Mouse (Mus musculus) layer of hippocampus, postnatal 25 days (tissue): ENCODE data around the gene Spr. TPM values are rescaled to one million over a fixed set of nuclear protein-coding genes. Genes with fewer than 3 reads are reported as not detected.
"Not testable (repeated sequence)": the region's sequence is repeated elsewhere in the genome, so short reads cannot be mapped to it uniquely, and the experiment has no call there.

ENCODE experiments used
- DNase-seq, 2 experiments: peaks; one replicate each; pipeline ENCODE4 v3.0.0; 2022; ENCODE audit warnings: mixed read lengths in 2 of 2, low spot score in 1 of 2; ENCODE audit errors: extremely low spot score in 1 of 2
- total RNA-seq, 2 experiments: library from RNA; stranded (reverse); gene quantifications; 2 replicates each; pipeline ENCODE4 v1.2.3; 2021

The Spr gene
- total RNA-seq, 2 experiments from 2014 or later, result 45.0 to 51.4 TPM

- peak; percentile 30 to 52 for DNase-seq
Measured at GRCm38 (mm10) chr6:85132794-85133193, 4.8 kb downstream of the Spr start.

- DNase-seq, result not testable (repeated sequence)
Measured at GRCm38 (mm10) chr6:85132237-85132636, 5.3 kb downstream of the Spr start.

GRCm38 (mm10) chr6:85131673-85132072 is 5.9 kb downstream of the Spr start:
- peak; percentile 54 to 86 for DNase-seq

GRCm38 (mm10) chr6:85117545-85118511 is 19.7 kb downstream of the Spr start:
- DNase-seq, result peak in 1 of 2 experiments; percentile 51

DNA sequence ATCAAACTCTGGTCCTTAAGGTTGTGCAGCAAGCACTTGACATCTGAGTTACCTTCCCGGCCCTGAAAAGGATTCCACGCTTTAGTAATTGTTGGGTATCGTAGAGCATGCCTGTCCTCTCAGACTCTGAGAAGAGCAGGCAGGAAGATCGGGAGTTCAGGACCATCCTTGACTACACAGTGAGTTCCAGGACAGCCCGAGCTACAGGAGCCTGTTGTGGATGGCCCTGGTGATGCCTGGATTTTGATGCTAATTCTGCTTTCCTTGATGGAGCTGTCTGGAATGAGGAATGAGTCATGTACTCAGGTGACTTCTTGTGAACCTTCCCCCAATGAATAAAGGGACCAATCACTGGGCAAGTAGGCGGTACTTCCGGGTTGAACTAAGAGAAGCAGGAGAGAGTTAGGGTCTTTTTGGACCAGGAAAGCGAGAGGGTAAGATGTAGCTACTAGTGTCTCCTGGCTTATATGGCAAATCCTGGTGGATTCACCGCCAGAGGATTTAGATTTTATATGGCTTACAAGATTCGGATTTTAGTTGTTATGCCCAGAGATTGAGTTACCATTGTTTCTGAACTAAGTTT is 32.4 kb downstream of the Spr start:
- DNase-seq, result no peak

DNA sequence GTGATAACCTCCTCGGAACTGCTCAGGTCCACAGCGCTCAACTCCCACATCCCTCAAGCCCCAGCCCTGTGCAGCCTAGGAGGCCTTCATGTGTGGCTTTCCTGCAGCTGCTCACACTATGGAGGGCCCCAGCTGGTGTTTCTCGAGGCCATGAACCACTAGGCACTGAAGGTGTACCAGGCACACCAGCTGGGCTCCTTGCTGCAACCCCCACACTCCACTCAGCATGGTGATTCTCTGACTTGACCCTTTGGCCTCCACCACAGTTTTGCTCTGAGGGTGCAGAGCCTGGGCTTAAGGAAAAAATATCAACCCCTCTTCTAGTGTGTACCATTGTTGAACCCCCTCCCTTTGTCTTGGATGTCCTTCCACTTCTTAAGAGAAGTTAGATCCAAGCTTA is 34.2 kb downstream of the Spr start:
- DNase-seq, result no peak

DNA sequence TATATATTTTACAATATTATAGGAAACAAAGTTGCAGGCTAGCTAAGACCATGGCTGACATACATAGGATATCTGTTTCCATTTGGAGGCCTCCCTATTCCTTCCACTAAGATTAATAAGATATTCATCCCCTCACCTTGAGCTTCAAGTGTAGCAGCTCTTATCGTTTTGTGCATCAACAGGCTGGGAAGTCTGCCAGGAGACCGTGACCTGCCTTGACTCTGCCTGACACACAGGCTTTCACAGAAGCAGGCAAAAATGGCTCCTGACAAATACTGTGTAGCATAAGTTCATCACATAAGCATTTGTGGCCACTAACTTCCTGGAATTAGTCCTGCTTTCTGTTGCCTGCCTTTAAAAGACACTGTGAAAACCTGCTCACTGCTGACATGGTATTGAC is 41.1 kb downstream of the Spr start:
- DNase-seq, result no peak

- no peak for DNase-seq
Measured at GRCm38 (mm10) chr6:85087425-85087824, 50.1 kb downstream of the Spr start.

- no peak for DNase-seq
Measured at GRCm38 (mm10) chr6:85086645-85087044, 50.9 kb downstream of the Spr start.

Other genes with a start within 250 kb of the Spr start
- gene Exoc6b, start 68.3 kb downstream of the Spr start, total RNA-seq, result 100 to 1,000 TPM; 119 to 122 TPM
- gene Emx1, start 49.7 kb upstream of the Spr start, total RNA-seq, result 10 to 100 TPM; 19.5 to 20.5 TPM
- gene Sfxn5, start 195.7 kb upstream of the Spr start, total RNA-seq, result 100 to 1,000 TPM; 168 to 177 TPM
- 10 to 100 TPM; 53.8 to 55.3 TPM for gene Rab11fip5, start 236.9 kb upstream of the Spr start, total RNA-seq